Comparison of ENCODE assay signal across 8 mouse cellular contexts in genomic region chr9:78879955-78880642, GRCm38 (mm10).
DNase-seq lines count a peak whose midpoint lies in the region.

No protein-coding gene starts in this region.

- H3K36me3 ChIP-seq in hindbrain, embryonic 10.5 days, result no peaks in the 10 kb centered on the region

- intact Hi-C loops in left cerebral cortex, postnatal 36 days (cut with DNase I), result no loop called here

- WGBS in hindbrain, embryonic 10.5 days, result 52% methylated on average over 6 of the region's 6 CpGs

- H3K9me3 ChIP-seq in hindbrain, embryonic 10.5 days, result no peaks in the 10 kb centered on the region

- DNase-seq in embryo, embryonic 10 days (ENCODE audit: low spot score), result peak; percentile 57
- no peak for DNase-seq in embryo, embryonic 10.5 days (ENCODE audit: low spot score)
- DNase-seq in cerebellum, postnatal 25 days, result peak; percentile 64 to 73
- peak; percentile 49 for DNase-seq in hindbrain, embryonic 10.5 days (ENCODE audit: low spot score)
- peak; percentile 29 to 33 for DNase-seq in left cerebral cortex, postnatal 36 days (ENCODE audit: low spot score in 2 of 2)
- peak; percentile 31 for DNase-seq in retina, postnatal 1 day
- no peak for DNase-seq in ovary, postnatal 14 days (ENCODE audit: low spot score)
- DNase-seq in urinary bladder, adult 18-20 months (ENCODE audit: low spot score in 2 of 2), result no peak

- H3K27me3 ChIP-seq in hindbrain, embryonic 10.5 days (ENCODE audit: insufficient read depth, poor library complexity, severe bottlenecking), result no peaks in the 10 kb centered on the region

- H3K27ac ChIP-seq in hindbrain, embryonic 10.5 days, result peak overlapping the region; percentile 82

- H3K4me3 ChIP-seq in hindbrain, embryonic 10.5 days, result no peak overlapping the region

- H3K4me1 ChIP-seq in hindbrain, embryonic 10.5 days (replicated peaks), result peaks cover 20% of the 10 kb centered on the region

Comparison
In these comparisons a context has a peak if more than half of its experiments do, and no peak if none do; other contexts are left out.
1. DNase-seq: peak in embryo, embryonic 10 days (single experiment), cerebellum, postnatal 25 days (2 of 2), hindbrain, embryonic 10.5 days (single experiment), left cerebral cortex, postnatal 36 days (2 of 2) and retina, postnatal 1 day (single experiment); none in embryo, embryonic 10.5 days (single experiment), ovary, postnatal 14 days (single experiment) and urinary bladder, adult 18-20 months (0 of 2).